Mouse (Mus musculus) liver, adult (tissue): Measurements from ENCODE around the gene Sptlc3.

Experiments used
- GATA4 ChIP-seq: IDR thresholded peaks from 2 replicates; pipeline ENCODE4 v1.6.1; 2014; ENCODE audit warnings: mild to moderate bottlenecking, low read length; ENCODE audit not compliant: insufficient replicate concordance

Sptlc3 gene

DNA sequence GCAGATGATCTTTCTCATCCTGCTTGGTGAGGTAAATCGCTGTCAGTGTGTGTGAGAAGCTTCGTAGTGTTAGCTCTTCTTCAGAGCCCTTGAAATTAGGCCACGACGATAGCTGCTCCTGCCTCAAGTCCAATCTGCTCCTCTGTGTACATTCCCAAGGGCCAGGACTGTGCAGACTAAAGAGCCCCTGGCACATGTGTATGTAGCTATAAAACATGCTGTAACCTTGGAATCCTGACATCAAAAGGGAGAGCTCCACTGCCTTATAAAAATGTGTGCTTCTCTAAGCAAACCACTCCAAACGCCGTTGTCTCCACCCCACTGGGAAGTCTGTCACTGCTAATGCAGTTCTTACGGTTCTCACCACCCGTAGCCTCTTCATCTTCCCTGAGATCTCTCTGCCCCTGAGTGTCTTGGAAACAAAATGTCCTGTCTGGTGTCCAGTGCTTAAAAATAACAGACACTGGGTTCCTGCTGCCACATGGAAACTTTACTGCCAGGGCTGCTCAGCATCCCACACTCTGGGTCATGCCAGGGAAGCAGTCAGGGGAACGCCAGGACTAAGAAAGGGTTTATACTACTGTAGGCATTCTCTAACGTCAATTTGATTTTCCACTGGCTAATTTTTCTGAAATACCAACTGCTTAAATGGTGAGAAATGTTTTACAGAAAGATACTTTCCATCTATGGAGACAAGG is 118.8 kb downstream of the Sptlc3 start:
- TF ChIP-seq GATA4: no peak

DNA sequence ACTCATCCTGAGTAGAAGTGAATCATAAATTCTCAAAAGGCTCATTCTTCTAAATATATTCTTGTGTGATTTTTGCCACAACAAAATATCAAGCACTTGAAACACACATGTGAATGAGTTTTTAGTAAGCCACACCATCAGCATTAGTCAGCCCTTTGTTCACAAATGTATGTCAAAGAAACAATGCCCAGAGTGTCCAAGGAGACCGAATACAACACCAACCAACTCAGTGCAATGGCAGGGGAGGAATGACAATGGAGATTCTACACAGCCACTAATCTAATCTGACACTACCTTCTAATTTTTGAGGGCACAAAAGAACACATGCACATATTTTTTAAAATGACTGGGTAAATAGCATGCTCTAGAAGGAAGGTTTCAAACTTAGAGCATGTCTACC is 132.8 kb downstream of the Sptlc3 start:
- no peak for TF ChIP-seq GATA4

DNA sequence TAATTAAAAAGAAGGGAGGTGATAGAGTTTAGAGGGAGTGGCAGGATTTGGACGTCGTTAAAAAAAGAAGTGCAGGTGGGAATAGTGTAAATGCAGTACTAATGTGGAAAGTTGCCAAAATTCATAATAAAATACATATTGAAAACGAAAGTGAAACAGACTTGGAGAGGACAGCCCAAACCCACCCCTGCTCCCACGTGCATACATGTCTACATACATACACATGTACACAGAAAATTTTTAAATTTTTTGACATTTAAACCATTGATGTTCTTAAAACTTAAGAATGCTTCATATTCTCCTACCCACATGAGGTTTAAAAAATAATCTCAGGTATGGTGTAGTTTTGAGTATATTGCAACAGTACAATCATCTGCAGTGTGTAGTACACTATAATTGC is 135.0 kb downstream of the Sptlc3 start:
- no peak for TF ChIP-seq GATA4

DNA sequence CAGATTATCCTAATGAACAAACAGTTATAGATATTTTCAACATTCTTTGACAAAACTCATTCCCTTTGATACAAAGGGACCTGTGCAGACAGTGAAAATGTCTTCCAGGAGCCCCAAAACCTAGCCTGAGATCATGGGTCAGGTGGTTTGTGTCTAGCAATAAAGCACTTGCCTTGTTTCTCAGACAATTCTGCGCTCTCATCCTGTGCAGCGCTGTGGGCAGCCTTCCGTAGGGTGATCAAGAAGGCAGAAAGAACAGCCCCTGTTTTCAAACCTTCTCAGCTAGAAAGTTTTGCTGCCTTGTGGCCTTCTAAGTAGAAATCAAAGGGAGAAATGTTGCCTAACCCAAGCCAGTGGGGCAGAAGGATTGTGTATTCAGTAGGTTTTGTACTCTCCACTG is 135.9 kb downstream of the Sptlc3 start:
- TF ChIP-seq GATA4: no peak

DNA sequence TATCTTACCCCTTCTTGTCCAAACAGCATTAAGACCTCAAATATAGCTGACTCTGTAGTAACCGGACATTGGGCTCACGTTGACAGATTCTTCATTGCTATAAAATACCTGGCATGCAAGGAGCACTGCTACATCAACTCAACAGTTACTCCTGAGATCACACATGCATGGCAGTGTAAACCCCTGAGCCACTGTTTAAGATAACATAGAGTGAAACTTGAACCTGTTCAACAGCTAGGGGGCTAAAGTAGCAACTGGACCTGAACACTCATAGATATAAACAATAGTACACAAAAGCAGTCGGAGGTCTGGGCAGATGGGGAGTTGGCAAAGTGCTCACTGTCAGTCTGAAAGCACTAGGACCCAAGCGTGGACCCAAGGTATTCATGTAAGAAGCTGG is 140.8 kb downstream of the Sptlc3 start:
- TF ChIP-seq GATA4: no peak

DNA sequence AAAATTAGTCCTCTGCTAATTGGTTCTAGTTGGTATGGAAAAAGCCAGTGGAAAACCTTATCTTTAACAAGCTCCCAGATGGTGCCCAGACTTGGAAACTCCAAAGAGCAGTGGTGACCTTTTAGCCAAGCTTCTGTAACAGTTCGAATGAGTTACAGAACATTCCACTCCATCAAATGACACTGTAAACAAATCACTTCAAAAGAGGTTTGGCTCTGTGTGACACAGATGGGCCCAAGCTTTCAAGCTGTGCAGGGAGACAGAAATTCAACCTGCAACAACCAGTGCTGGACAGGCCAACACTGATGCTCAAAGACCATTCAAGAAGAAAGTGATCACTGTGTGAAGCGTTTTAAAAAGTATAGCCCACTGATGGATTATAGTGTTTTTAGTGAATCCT is 144.1 kb downstream of the Sptlc3 start:
- no peak for TF ChIP-seq GATA4

DNA sequence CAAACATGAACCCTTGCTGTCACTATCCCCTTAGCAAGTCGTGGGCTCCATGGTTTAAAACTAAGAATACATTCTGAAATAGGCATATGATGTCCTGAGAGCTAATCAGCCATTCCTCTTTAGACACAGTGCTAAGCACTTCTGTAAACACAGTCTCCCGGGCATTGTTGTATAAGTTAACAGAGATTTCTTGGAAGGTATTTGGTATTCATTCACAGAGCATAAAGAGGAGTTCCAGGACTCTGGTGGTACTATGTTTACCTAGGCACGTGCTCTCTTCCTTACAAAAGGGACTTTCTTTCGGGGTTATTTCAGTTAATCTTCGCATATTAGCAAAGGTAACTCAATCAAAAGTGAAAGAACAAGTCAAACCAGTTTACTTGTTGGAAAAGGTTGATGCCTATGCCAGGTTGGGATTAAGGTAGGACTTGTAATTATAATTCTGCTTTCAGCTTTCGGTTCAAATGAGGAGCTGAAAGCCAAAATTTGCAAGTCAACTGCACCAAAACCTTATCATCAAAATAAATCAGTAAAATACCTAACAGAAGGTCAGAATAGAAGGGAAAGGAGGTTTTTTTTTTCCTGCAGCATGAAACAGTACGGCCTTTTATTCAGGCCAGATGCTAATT is 148.2 kb downstream of the Sptlc3 start:
- TF ChIP-seq GATA4: no peak

DNA sequence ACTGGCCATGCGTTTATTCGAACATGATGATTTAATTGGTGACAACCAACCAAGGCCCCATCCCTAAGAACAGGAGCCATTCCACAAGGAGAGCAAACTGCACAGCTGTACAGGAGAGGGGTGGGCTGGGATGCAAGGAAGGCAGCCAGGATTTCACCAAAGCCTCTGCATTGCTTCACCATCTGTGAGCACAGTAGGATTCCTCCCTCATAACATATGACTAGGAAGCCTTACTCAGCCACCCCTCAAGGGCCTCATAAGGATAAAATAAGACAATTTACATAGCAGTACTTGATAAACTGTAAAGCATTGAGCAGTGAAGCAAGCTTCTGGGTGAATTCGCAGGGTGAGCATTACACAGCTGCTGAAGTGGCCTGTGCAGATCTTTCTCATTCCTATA is 155.8 kb downstream of the Sptlc3 start:
- no peak for TF ChIP-seq GATA4

DNA sequence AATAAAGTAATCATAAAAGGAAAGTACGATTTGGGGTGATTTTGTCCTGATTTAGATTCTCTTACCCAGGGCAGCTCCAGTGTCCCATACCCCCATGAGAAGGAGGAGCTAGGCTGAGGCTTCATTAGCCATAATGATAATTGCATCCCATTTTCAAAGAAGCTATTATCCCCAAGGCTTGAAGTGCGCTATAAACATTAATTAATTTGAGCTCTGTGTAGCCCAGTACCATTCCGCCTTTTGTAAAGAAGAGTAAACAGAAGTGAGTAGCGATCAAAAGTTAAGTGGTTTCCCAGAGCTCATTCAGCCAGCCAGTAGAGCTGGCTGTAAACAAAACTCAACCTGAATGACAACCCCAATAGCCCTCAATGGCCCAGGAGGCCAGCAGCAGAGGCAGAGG is 163.0 kb downstream of the Sptlc3 start:
- TF ChIP-seq GATA4: no peak

DNA sequence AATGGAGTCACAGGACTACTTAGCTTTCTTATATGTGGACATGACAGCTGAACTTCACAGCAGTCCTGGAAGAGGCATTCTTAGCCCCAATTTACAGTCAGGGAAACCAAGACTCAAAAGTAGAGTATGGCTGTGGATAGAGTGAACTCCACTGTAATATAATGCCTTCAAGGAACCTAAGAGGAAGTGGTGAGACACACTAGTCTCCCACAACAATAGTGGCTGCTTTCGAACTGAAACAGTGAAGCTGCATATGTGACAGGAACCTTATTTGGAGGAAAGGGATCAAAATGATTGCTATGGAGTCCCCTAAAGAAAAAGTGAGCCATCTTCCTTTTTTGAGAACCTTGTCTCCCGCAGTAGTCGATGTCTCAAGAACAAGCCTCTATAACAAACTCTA is 178.1 kb downstream of the Sptlc3 start:
- TF ChIP-seq GATA4: no peak

DNA sequence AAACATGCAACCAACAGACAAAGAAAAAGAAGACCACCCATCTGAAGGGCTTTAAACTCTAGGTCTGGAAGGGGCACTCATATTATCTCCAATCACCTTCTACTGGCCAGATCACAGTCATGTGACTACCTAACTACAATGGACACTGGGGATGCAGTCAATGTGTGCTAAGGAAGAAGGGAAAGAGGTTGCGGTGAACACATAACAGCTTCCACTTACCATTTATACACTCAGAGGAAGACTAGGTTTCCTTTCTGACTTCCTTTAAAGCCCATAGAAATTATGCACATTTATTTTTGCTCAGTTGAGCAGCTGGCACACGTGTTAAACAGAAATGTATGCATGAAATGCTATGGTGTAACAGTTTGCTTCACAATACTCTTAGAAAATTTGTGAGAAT is 178.7 kb downstream of the Sptlc3 start:
- no peak for TF ChIP-seq GATA4

DNA sequence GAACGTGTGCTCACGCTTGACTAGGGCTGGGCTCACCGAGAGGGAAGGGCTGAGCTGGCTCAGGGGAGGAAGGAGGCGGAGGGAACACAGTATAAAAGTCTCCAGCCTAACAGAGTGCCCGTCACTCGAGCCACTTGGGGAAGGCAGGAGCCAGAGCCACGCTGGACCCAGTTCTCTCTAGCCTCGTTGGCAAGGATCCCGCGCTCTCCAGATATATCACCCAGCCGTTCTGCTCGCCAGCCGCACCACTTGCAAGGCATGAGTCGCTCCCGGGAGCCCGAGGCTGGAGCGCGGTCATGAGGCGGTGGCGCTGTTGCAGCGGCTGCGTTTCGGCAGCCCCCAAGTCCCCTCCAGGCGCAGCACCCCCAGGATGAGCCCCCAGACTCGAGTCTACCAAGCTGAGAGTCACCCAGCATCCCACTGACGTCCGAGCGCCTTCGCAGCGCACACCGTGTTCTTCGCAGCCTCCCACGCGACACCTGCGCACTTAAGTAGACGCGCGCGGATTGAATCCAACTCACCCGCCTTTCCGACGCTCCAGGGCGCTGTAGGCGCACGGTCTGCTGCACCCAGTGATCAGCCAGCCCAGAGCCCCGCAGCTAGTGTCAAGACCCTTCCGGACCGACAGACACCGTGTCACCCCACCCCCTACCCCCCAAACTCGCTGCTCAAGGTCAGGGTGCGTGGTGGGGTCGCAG is 183.5 kb downstream of the Sptlc3 start:
- no peak for TF ChIP-seq GATA4

DNA sequence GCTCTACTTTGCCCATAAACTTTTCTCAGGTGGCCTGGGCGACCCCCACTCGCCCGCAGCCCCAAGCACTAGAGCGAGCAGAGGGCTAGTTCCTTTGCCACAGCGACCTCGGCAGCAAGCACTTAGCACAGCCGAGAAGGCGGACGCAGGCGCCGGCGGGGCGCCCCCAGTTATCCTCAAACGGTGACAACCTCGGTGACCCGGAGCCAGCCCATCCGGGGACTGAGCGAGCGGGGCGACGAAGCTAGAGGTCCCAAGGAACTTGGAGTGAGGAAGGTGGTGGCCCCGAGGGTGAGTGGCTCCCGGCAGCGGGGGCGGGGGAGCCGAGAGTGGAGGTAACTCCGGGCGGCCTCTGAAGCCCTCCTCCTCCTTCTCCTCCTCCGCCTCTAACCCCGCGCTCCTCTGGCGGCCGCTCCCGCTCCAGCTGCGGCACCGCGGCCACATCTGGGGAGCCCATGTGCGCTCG is 184.1 kb downstream of the Sptlc3 start, which contains the start of gene Ism1:
Gene Ism1 (plus strand): TSS at position 370 of the 466 bp plus-strand sequence.
- no peak for TF ChIP-seq GATA4

DNA sequence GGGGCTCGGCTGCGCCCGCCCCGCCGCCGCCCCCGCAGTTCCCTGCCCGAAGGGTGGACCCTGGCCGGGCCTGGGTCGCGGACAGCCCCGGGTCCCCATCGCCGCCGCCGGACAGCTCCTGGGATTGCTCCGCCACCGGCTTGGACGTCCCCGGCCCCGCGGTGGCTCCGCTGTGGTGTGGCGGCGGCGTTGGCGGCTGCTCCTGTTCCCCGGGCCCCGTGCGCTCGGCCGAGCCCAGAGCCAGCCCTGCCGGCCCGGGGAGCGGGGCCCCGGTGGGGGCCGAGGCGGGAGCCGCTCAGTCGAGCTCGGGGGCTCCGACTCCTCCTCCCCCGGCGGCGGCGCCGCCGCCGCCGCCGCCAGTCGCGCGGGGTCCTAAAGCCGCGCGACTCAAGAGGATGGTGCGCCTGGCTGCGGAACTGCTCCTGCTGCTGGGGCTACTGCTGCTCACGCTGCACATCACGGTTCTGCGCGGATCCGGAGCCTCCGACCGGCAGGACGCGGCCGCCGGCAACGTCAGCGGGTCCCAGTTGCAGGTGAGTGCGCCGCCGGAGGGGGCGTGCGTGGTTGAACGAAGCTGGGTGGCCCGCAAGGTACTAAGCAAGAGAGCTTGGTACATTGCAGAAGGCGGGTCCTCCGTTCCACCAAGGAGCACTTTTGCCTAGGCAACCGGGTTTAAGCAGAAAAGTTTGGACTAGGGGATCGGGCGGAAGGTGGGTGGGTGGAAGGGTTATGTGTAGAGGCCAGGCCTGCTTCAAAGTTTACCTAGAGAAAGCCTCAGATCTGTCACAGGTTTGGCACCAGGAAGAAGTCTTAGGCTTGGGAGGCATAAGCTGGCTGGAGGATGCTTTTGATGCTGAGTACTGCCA is 184.8 kb downstream of the Sptlc3 start:
- no peak for TF ChIP-seq GATA4

DNA sequence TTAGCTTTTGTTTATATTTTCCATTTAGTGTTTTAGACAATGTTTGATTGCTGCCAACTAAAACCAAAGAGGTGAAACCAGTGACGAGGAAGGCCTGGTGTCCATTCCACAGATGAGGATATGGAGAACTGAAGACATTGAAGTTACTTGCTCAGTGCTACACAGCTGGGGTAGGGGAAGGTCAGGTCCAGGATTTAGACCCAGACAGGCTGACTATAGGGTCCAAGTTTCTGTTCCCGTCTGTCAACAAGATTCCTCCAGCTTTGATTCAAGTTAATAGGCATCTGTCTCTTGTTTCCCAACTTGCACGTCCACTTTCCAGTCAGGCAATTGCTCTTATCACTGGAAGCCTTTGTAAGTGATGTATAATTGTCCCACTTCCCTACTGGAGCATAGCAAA is 188.8 kb downstream of the Sptlc3 start:
- no peak for TF ChIP-seq GATA4
